ENCODE assay signal across 17 mouse cellular contexts in genomic region chr17:84241308-84241957, GRCm38 (mm10). TPM values are rescaled to one million over a fixed set of nuclear protein-coding genes. Genes with fewer than 3 reads are reported as not detected.
DNase-seq lines count a peak whose midpoint lies in the region; ATAC-seq and TF ChIP-seq lines count a peak whose summit lies in the region.
"Had no signal": no experiment of that assay in that cellular context is flagged by ENCODE, and none has a peak within 500 bp of the region (broad histone marks: within the 10 kb centered on the region; RNA-seq: fewer than 3 reads in every experiment).

No protein-coding gene starts in this region.

- H3K36me3 ChIP-seq in lung, embryonic 14.5 days (ENCODE audit: insufficient read depth) = peaks cover 1% of the 10 kb centered on the region; the same call in 1 of the 2 replicates
- H3K36me3 ChIP-seq in E14TG2a.4 (ENCODE audit: insufficient read depth, low read length) = peaks cover 41% of the 10 kb centered on the region
- H3K36me3 ChIP-seq: limb, embryonic 15.5 days; midbrain, embryonic 15.5 days; neural tube, embryonic 13.5 days had no signal

- no peaks in the 10 kb centered on the region; the same call in 1 of the 2 replicates for H3K4me1 ChIP-seq in lung, embryonic 14.5 days (ENCODE audit: insufficient read depth)
- H3K4me1 ChIP-seq in E14TG2a.4 (replicated peaks; ENCODE audit: low read depth, low read length) = peaks cover 4% of the 10 kb centered on the region
- H3K4me1 ChIP-seq: hindbrain, embryonic 13.5 days; midbrain, embryonic 15.5 days; neural tube, embryonic 13.5 days had no signal

- 94% methylated on average over 6 of the region's 6 CpGs for WGBS in lung, embryonic 14.5 days

- no peak overlapping the region for H3K4me2 ChIP-seq in lung, embryonic 14.5 days
- H3K4me2 ChIP-seq: hindbrain, embryonic 13.5 days; limb, embryonic 15.5 days; midbrain, embryonic 15.5 days; neural tube, embryonic 13.5 days had no signal

- no peaks in the 10 kb centered on the region for H3K27me3 ChIP-seq in lung, embryonic 14.5 days (ENCODE audit: insufficient read depth, low read length)
- H3K27me3 ChIP-seq in E14TG2a.4 (ENCODE audit: insufficient read depth, low read length) = no peaks in the 10 kb centered on the region
- H3K27me3 ChIP-seq: hindbrain, embryonic 13.5 days; limb, embryonic 15.5 days; midbrain, embryonic 15.5 days; neural tube, embryonic 13.5 days had no signal

- H3K4me3 ChIP-seq in lung, embryonic 14.5 days (ENCODE audit: low read depth, low read length) = no peak overlapping the region
- H3K4me3 ChIP-seq in E14TG2a.4 (replicated peaks; ENCODE audit: low read length) = no peak overlapping the region
- H3K4me3 ChIP-seq: erythroblast, embryonic 14.5 days; hindbrain, embryonic 13.5 days; limb, embryonic 15.5 days; midbrain, embryonic 15.5 days; neural tube, embryonic 13.5 days had no signal

- no peak overlapping the region for H3K9ac ChIP-seq in lung, embryonic 14.5 days
- H3K9ac ChIP-seq: hindbrain, embryonic 13.5 days; limb, embryonic 15.5 days; midbrain, embryonic 15.5 days; neural tube, embryonic 13.5 days had no signal

- H3K9me3 ChIP-seq in lung, embryonic 14.5 days (ENCODE audit: low read depth, low read length) = no peaks in the 10 kb centered on the region
- no peaks in the 10 kb centered on the region for H3K9me3 ChIP-seq in E14TG2a.4 (ENCODE audit: low read length)
- H3K9me3 ChIP-seq: hindbrain, embryonic 13.5 days; limb, embryonic 15.5 days; midbrain, embryonic 15.5 days; neural tube, embryonic 13.5 days had no signal

- DNase-seq in lung, embryonic 14.5 days = no peak
- DNase-seq in lung, postnatal 4 days = no peak
- DNase-seq in CD4-positive helper T cell, adult 2 months (ENCODE audit: low read depth, low spot score) = peak; percentile 28
- DNase-seq in induced T-regulatory cell, adult 2 months (ENCODE audit: low read depth) = peak; percentile 50
- no peak for DNase-seq in adrenal gland, adult (ENCODE audit: inconsistent age in 2 of 2, low spot score in 1 of 2)
- DNase-seq in adrenal gland, postnatal 25 days = no peak
- DNase-seq: adrenal gland, adult 8-10 months; cerebellum, adult 9-11 months; kidney, adult 2 months; lung, postnatal 14 days; retina, postnatal 1 day had no signal

- H3K27ac ChIP-seq in lung, embryonic 14.5 days (ENCODE audit: low read depth) = no peak overlapping the region
- H3K27ac ChIP-seq: hindbrain, embryonic 13.5 days; limb, embryonic 15.5 days; midbrain, embryonic 15.5 days; neural tube, embryonic 13.5 days had no signal

- no peak for ATAC-seq in lung, embryonic 14.5 days (ENCODE audit: insufficient read depth)
- ATAC-seq: midbrain, embryonic 15.5 days had no signal

- peak; percentile 25; the same call in 1 of the 2 replicates for TF ChIP-seq CTCF in lung, embryonic 14.5 days (IDR thresholded peaks at IDR 0.05; ENCODE audit: low read depth)
- peak; percentile 42 for TF ChIP-seq CTCF in E14TG2a.4 (conservative IDR thresholded peaks at IDR 0.05; ENCODE audit: low read length)

RNA-seq across cellular contexts. Expression of gene Zfp36l2, which starts 53.7 kb away (rescaled TPM):
- polyA plus RNA-seq in lung, embryonic 14.5 days (2014; fragmentation: Nextera tagmentation; extraction: Ambion mirVana) = 20.8 and 21.9 TPM in 2 replicates
- total RNA-seq in adrenal gland, postnatal 25 days (2021) = 52.0 and 56.5 TPM in 2 replicates

Comparison
In these comparisons a context has a peak if more than half of its experiments do, and no peak if none do; other contexts are left out.
1. DNase-seq: peak in CD4-positive helper T cell, adult 2 months (single experiment) and induced T-regulatory cell, adult 2 months (single experiment); none in lung, embryonic 14.5 days (single experiment), lung, postnatal 4 days (0 of 2), adrenal gland, adult (0 of 2) and adrenal gland, postnatal 25 days (single experiment).